Mouse (Mus musculus) layer of hippocampus, adult 2 months (tissue): ENCODE results near the gene Cmtm4. TPM values are rescaled to one million over a fixed set of nuclear protein-coding genes. Genes with fewer than 3 reads are reported as not detected.

Experiments used
- DNase-seq, 2 experiments: peaks; one replicate each; pipeline ENCODE4 v3.0.0; 2022; ENCODE audit warnings: low spot score in 2 of 2
- H3K27ac ChIP-seq: fragments of 200-600 bp; 2 replicates; pipeline ENCODE4 v1.8.1; 2022
- H3K4me3 ChIP-seq: fragments of 200-600 bp; 2 replicates; pipeline ENCODE4 v1.8.1; 2022; ENCODE audit warnings: mild to moderate bottlenecking
- CTCF ChIP-seq: fragments of 200-600 bp; conservative IDR thresholded peaks from 2 replicates; pipeline ENCODE4 v1.8.1; 2022; ENCODE audit warnings: antibody characterized with exemption, mild to moderate bottlenecking, moderate library complexity
- long read RNA-seq, 2 experiments: library from polyadenylated mRNA; stranded (forward); transcript quantifications; one replicate each; pipeline ENCODE4 v2.0.0; 2021; ENCODE audit warnings: borderline mapping rate in 2 of 2
- total RNA-seq, 2 experiments: library from RNA; stranded (reverse); gene quantifications; 2 replicates each; pipeline ENCODE4 v1.2.3; 2021

Gene Cmtm4
- 10 to 100 TPM; 59.9 to 62.3 TPM for total RNA-seq
- long read RNA-seq, experiment 1, full-length matches to known transcripts, result 2 of 15 reads
- long read RNA-seq, experiment 1, partial matches to known transcripts, result 0 of 15 reads
- long read RNA-seq, experiment 1, other reads (novel, unspliced or antisense), result 13 of 15 reads
- long read RNA-seq, experiment 2, full-length matches to known transcripts, result 1 of 20 reads
- long read RNA-seq, experiment 2, partial matches to known transcripts, result 0 of 20 reads
- long read RNA-seq, experiment 2, other reads (novel, unspliced or antisense), result 19 of 20 reads

DNA sequence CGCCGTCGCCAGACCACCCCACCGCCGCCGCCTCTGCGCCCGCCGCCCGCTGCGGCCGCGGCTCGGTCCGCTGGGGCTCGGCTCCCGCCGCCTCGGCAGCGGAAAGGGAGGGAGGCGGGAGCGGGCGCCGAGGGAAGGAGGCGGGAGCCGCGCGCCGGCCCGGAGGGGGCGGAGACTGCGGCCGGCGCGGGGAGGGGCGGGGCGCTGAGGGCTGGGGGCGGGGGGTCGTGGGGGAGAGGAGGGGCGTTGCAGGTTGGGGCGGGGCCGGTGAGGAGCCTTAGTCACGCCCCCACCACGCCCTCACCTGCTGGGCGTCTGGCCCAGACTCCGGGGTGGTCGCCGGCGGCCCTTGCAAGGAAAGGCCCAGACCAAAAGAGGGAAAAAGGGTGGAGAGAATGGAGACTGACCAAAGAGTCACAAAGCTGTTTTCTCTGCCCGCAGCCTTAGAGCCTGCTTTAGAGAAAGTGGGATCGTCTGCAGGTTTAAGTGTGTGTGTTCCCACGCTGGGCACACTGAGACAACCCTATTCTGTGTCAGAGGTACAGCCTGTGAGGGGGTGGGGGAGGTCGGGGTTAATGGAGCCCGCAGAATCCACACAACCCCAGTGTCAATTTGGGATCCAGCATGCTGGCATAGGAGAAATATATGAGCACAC, at the start of gene Cmtm4:
TSS of gene Cmtm4 (minus strand) at position 105 of the 655 bp plus-strand sequence.
- Histone ChIP-seq H3K4me3 (peak within 1 kb of the TSS; percentile 89), H3K27ac (peak within 1 kb of the TSS; percentile 91)
- DNase-seq, result peak in 1 of 2 experiments; percentile 53
- no peak for TF ChIP-seq CTCF

DNA sequence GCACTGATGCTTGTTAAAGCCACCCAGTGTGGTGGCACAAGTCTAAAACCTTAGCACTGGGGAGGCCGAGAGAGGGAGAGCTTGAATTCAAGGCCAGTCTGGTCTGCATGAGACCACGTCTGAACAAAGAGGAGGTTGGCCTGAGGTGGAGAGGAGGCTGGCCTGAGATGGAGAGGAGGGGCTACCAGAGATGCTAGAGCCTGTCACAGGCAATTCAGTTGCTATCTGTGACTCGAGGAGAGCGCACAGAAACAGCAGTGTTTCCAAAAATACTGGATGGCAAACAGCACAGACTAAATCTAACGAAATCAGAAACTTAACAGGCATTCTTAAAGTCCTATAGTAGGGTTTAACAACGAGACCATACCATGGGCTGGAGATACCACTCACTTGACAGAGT, 49.6 kb upstream of the Cmtm4 start:
- Histone ChIP-seq H3K27ac (no peak overlapping the region), H3K4me3 (no peak overlapping the region)
- TF ChIP-seq CTCF, result no peak
- no peak for DNase-seq

DNA sequence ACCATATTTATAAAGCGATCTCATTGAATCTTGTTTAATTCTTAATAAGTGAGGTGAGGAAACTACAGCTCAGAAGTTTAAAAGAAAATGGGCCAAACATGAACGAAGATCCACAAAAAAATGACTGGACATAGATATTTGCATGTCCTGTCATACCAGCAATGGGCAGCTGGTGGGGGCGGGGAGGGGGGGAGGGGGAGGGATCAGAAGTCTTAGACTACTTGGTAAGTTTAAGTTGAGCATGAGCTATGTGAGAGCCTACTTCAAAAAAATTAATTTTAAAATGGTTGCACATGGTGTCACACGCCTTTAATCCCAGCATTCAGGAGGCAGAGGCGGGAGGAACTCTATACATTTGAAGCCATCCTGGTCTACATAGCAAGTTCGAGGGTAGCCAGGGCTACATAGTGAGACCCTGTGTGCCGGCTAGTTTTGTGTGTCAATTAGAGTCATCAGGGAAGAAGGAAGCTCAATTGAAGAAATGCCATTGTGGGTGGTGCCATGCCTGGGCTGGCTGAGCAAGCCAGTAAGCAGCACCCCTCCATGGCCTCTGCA, 47.6 kb upstream of the Cmtm4 start:
- H3K27ac ChIP-seq, result peak overlapping the region; percentile 98
- peak overlapping the region; percentile 68 for H3K4me3 ChIP-seq
- no peak for TF ChIP-seq CTCF
- DNase-seq, result no peak

DNA sequence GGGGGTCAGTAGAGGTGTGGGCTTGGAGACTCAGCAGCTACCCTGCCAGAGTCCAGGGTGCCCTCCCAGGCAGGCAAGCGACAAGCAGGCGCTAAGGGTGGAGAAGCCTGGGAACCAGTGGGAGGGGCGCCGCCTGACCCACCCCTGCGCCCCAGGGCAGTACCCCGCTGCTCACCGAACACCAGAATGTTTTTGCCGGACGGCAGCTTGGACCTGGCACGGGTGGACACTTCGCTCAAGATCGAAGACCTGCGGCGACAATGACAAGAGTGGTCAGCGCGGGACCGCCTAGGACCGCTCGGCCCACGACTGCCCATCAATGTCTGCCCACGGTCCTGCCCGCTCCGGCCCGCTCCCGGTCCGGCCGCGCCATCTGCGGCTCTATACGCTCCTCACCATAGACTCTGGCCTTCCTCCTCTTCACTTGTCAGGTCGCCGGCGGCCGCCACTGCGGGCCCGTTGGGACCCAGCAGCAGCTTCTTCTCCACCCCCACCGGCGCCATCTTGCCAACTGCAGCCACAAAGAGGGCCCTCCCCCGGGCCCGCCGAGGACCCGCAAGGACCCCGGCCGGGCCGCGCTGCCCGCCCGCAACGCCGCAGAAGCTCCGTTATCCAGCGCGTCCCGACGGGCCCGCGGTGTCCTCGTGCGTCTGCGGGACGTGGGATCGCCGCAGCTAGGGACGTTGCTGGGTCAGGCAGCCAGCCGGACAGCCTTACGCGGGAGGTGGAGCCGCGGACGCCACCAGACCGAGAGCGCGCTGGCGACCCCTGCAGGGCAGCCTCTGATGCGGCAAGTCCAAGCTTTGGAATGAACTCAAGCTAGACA, 46.9 kb upstream of the Cmtm4 start, which contains the start of gene Dync1li2:
TSS of gene Dync1li2 (minus strand) at position 749 of the 826 bp plus-strand sequence.
- TF ChIP-seq CTCF, result peak; percentile 92
- H3K27ac ChIP-seq, result peak within 1 kb of the TSS; percentile 98
- DNase-seq, result peak; percentile 89 to 94
- H3K4me3 ChIP-seq, result peak within 1 kb of the TSS; percentile 68

DNA sequence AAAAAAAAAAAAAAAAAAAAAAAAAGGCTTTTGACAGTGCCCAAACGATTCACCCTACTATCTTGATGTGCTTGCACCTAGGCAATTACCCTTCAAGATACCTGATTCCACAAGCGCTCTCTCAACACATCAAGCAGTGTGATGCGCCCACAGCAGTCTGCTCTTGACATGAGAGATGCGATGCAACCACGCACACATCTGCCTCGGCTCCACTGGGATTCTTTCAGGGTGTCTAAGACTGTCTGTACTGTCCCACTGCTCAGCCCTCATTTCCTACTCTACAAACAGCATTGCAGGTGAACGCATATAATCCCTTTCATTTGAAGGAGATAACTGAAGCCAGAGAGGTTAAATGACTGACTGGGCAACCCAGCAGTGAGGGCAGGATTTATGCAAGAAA, 46.0 kb upstream of the Cmtm4 start:
- no peak for TF ChIP-seq CTCF
- no peak for DNase-seq
- Histone ChIP-seq H3K4me3 (peak overlapping the region; percentile 68), H3K27ac (peak overlapping the region; percentile 98)

DNA sequence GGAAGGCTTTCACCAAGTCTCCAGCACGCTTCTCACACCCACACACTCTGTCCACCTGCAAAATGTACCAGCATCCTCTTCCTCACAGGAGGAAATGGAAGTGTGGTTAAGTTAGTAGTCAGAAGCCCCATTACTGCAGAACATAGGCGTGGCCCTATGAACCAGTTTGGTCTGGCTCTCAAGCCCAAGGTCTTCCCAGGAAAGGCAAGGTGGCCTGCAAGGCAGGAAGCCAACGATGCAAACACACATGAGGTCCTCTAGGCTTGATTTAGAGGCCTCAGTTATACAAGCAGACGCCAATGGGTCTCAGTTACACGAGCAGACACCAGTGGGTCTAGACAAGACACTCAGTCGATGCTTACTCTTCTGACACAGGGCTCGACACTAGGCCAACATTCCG, 43.9 kb upstream of the Cmtm4 start:
- no peak for DNase-seq

DNA sequence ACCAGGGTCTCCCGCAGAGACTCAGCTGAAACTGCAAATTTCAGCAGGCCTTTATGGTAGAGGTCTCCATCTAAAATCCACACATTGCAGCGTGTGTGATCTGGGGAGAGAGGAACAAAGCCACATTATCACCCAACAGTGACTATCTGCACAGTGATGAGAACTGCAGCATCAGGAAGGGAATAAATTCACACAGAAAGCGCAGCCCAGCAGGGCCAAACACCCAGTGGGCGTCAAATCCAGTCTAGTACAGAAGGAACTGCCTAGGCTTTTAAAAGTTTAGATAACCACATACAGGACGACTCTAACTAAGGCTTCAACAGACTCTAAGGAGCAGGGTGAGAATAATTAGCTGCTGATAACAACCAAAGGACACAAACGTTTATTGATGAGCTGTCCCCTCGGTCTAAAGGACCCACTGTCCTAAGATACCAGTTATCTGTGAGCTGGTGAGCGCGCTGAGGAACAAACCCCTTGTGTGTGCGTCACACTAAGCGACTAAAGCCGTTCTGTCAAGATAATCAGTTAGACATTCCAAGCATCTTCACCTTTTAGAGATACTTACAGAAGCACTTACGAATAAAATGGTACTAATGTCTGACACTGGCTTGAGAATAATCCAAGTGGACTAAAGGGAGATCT, 42.0 kb upstream of the Cmtm4 start:
- no peak for DNase-seq
- no peak for TF ChIP-seq CTCF
- Histone ChIP-seq H3K4me3 (peak overlapping the region; percentile 6; the same call in 1 of the 2 replicates), H3K27ac (peak overlapping the region; percentile 89)

More for the DNA sequence above, 43.9 kb upstream of the Cmtm4 start:
- H3K27ac ChIP-seq, result no peak overlapping the region
- no peak overlapping the region for H3K4me3 ChIP-seq
- no peak for TF ChIP-seq CTCF

DNA sequence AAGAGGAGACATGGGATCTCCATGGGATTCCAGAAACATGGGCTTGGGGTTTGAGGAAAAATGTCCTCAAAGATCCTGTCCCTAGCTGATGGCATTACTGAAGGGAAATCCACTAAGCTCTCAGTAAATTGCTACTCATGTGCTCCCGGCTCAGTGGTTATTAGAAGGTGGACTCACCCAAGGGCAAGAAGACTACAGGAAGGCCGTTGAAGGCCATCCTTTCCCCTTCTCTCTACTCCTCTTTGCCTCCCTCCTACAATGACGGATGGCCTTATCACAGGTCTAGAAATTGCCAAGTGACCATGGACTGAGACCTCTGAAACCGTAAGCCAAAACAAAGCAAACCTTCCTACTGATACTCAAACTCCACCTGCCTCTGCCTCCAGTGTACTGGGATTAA, 41.0 kb upstream of the Cmtm4 start:
- no peak for DNase-seq
- H3K4me3 ChIP-seq, result peak overlapping the region; percentile 36
- TF ChIP-seq CTCF, result no peak
- H3K27ac ChIP-seq, result peak overlapping the region; percentile 89

DNA sequence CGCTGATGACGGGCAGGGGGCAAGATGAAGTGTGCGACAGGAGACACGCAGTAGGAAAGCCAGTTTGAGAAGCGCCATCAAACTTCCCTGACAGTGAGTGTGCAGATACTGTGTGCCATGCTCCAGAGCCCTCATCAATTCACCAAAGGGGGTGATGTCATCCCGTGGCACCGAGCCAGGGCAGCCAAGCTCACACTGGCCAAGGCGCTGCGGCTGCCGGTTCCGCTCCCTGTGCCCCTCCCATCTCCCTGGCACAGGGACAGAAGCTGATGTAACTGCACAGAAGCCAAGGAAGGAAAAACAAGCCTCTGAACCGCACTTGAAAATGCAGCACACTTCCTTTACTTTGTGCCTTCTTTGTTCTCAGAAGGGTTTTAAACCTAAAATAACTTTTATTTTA, 40.4 kb upstream of the Cmtm4 start:
- TF ChIP-seq CTCF, result no peak
- peak; percentile 97 to 98 for DNase-seq
- peak overlapping the region; percentile 89 for H3K27ac ChIP-seq
- peak overlapping the region; percentile 36 for H3K4me3 ChIP-seq

DNA sequence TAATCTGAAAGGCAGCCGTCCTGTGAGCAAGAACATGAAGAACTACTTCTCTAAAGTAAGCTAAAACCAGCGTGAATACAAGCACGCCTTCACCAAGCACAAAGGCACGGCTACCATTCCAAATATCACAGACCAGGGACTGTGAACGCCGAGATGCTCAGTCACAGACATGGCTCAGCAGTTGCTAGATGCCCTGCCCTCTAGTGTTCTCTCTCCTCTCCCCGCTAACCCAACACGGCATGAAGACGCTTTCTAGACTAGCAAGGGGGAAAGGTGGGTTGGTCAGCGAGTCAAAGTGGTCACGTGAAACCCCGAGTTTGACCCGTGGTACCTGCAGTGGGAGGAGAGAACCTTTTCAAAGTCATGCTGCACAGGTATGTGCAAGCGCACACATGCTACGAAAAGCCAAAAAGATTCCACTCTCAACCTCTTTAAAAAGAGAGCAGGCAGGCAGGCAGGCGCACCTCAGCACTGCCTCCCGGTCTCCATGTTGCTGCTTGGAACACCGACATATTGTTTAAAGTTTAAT, 39.3 kb upstream of the Cmtm4 start:
- peak; percentile 67 for TF ChIP-seq CTCF
- H3K27ac ChIP-seq, result peak overlapping the region; percentile 89
- H3K4me3 ChIP-seq, result peak overlapping the region; percentile 28; the same call in 1 of the 2 replicates
- DNase-seq, result no peak

DNA sequence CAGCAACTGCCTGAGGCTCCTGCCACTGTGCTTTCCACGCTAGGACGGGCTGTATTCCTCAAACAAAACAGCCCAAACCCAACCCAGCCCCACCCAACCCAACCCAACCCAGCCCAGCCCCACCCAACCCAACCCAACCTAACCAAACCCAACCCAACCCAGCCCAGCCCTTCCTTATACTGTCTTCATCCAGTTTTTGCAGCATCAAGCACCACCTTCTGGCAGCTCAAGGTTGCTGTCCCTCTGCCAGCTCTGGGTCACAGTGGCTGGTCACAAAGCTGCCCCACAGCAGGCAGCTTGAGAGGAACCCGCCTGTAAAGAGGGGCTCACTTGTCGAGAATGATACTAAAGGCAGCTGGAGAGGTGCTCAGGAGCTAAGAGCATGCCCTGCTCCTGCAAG, 38.7 kb upstream of the Cmtm4 start:
- Histone ChIP-seq H3K27ac (peak overlapping the region; percentile 89), H3K4me3 (peak overlapping the region; percentile 28; the same call in 1 of the 2 replicates)
- DNase-seq, result no peak
- no peak for TF ChIP-seq CTCF
